Mouse (Mus musculus) stomach, embryonic 16.5 days (tissue): Measurements from ENCODE around the gene Clpb. TPM values are rescaled to one million over a fixed set of nuclear protein-coding genes. Genes with fewer than 3 reads are reported as not detected.

ENCODE experiments used
- ATAC-seq: fragments of 200-750 bp; cut with Nextera tagmentation; 2 replicates; pipeline ENCODE4 v1.8.0; 2017; ENCODE audit warnings: moderate number of reproducible peaks, moderate TSS enrichment; ENCODE audit not compliant: insufficient read depth, low FRiP score
- H3K27ac ChIP-seq: fragments of 300-500 bp; sonication (generic); 2 replicates; pipeline ENCODE4 v1.5.1; 2014; ENCODE audit warnings: low read length
- H3K27me3 ChIP-seq: fragments of 300-500 bp; sonication (generic); 2 replicates; pipeline ENCODE4 v1.6.1; 2014; ENCODE audit warnings: low read length, control low read depth, mixed read lengths; ENCODE audit not compliant: control insufficient read depth, insufficient read depth
- H3K36me3 ChIP-seq: fragments of 300-500 bp; sonication (generic); 2 replicates; pipeline ENCODE4 v1.6.1; 2014; ENCODE audit warnings: low read length; ENCODE audit not compliant: control insufficient read depth, insufficient read depth
- H3K4me1 ChIP-seq: fragments of 300-500 bp; sonication (generic); 2 replicates; pipeline ENCODE4 v1.6.1; 2014; ENCODE audit warnings: low read length, control low read depth, mixed read lengths; ENCODE audit not compliant: control insufficient read depth, insufficient read depth
- H3K4me2 ChIP-seq: fragments of 300-500 bp; sonication (generic); 2 replicates; pipeline ENCODE4 v1.6.1; 2014; ENCODE audit warnings: low read depth, low read length, mixed read lengths
- H3K4me3 ChIP-seq: fragments of 300-500 bp; sonication (generic); replicated peaks from 2 replicates; pipeline ENCODE4 v1.5.1; 2014; ENCODE audit warnings: mild to moderate bottlenecking, low read length
- H3K9ac ChIP-seq: fragments of 300-500 bp; sonication (generic); 2 replicates; pipeline ENCODE4 v1.6.1; 2014; ENCODE audit warnings: low read length
- H3K9me3 ChIP-seq: fragments of 300-500 bp; sonication (generic); replicated peaks from 2 replicates; pipeline ENCODE4 v1.6.1; 2016; ENCODE audit warnings: low read length, control low read depth; ENCODE audit not compliant: control insufficient read depth
- WGBS: fragments of 180-500 bp; shearing (Covaris S2); extraction: QIAGEN DNeasy Blood & Tissue Kit; methylation state at CpG from one replicate; pipeline ENCODE4 v1.1.7; 2014; 5-methylcytosine and 5-hydroxymethylcytosine counted together
- polyA plus RNA-seq: library from polyadenylated mRNA; unstranded; fragments of >200 nt; fragmentation: Nextera tagmentation; extraction: Ambion mirVana; gene quantifications from 2 replicates; pipeline ENCODE4 v1.2.1, GENCODE M21; 2015

Clpb gene
- polyA plus RNA-seq, 1 experiment from 2014 or later, result 55.9 TPM

DNA sequence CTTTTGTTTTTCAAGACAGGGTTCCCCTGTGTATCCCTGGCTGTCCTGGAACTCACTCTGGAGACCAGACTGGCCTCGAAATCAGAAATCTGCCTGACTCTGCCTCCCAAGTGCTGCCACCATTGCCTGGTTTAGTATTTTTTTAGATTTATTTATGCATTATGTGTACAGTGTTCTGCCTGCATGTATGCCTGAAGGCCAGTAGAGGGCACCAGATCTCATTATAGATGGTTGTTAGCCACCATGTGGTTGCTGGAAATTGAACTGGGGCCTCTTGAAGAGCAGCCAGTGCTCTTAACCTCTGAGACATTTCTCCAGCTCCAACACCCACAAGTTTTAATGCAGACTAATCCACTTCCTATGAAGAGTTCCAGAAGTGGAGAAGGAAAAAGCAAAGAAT is 1.4 kb upstream of the Clpb start:
- ATAC-seq, result no peak
- H3K9me3 ChIP-seq, result no peaks in the 10 kb centered on the region
- H3K27me3 ChIP-seq, result no peaks in the 10 kb centered on the region
- WGBS, result 86% methylated on average over 1 of the region's 1 CpGs
- peaks cover 16% of the 10 kb centered on the region for H3K4me1 ChIP-seq
- no peak overlapping the region for H3K27ac ChIP-seq
- H3K4me2 ChIP-seq, result no peak overlapping the region
- H3K36me3 ChIP-seq, result no peaks in the 10 kb centered on the region
- H3K9ac ChIP-seq, result no peak overlapping the region
- H3K4me3 ChIP-seq, result no peak overlapping the region

DNA sequence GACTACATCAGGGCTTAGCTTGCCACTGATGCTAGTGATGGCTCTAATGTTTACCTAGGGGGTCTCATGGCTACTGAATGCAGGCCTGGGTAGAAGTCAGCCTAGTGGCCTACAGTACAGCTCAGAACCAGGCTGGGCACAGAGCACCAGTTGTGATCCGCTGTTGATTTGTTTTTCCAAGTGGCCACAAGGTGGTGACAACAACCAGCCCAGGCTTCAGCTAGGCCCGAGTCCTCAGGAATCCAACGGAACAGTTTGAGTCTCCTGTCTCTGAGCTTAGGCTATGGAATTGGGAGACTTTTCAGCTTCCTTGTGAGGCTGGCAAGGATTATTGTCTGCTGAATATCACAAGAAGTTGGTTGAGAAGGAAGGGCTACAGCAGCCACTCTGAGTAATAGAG is 3.1 kb downstream of the Clpb start:
- H3K27me3 ChIP-seq, result no peaks in the 10 kb centered on the region
- H3K9ac ChIP-seq, result no peak overlapping the region
- no peaks in the 10 kb centered on the region for H3K36me3 ChIP-seq
- H3K9me3 ChIP-seq, result no peaks in the 10 kb centered on the region
- 22% methylated on average over 3 of the region's 3 CpGs for WGBS
- H3K4me2 ChIP-seq, result no peak overlapping the region
- no peak for ATAC-seq
- H3K27ac ChIP-seq, result no peak overlapping the region
- no peak overlapping the region for H3K4me3 ChIP-seq
- H3K4me1 ChIP-seq, result peaks cover 16% of the 10 kb centered on the region

DNA sequence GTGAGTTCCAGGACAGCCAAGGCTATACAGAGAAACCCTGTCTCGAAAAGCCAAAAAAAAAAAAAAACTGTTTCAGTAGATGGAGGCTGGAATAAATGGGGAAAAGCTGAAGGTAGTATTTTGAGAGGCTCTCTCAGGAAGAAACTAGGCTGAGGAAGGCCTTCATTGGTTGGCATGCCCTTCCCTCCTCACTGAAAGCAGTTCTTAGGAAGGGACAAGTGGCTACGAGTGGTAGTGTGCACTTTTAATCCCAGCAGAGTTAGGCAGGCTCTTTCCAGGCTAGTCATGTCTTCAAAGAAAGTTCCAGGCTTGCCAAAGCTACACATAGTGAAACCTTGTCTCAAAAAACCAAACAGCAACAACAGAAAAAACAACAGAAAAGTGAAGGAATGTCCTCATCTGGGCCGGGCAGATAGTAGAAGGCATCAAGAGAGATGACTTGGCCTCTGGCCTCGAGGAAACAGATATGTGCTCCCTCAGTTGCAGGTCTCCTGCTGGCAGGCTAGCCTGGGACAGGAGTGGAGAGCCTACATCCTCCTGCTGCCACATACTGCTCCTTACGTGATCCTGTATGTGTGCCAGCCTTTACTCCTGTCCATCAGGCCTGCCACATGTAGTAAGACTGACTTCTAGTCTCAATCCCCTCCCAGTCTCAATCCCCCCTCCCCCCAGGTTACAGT is 8.3 kb downstream of the Clpb start:
- Histone ChIP-seq H3K27ac (no peak overlapping the region), H3K27me3 (no peaks in the 10 kb centered on the region), H3K9ac (no peak overlapping the region), H3K4me1 (peaks cover 11% of the 10 kb centered on the region), H3K36me3 (no peaks in the 10 kb centered on the region), H3K4me3 (no peak overlapping the region), H3K9me3 (no peaks in the 10 kb centered on the region), H3K4me2 (no peak overlapping the region)
- no peak for ATAC-seq
- 82% methylated on average over 5 of the region's 5 CpGs for WGBS

DNA sequence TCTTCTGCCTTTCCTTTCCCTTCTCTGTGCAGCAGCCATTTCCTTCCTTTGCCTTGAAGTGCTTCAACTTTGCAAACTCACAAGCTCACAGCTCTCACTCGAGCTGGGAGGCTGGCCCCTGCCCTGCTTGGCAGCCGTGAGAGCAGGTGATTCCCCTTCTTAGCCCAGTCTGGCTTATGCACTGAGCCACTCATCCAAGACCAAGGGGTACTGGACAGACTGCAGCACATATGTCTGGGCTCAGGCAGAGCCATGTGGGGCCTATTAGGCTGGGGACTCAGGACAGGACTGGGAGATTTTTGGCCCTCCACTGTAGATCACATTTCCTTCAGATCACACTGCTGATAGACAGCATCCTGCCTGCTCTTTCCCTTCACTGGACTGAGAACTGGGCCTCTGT is 10.1 kb downstream of the Clpb start:
- no peaks in the 10 kb centered on the region for H3K36me3 ChIP-seq
- H3K4me2 ChIP-seq, result no peak overlapping the region
- WGBS, result 47% methylated on average over 2 of the region's 2 CpGs
- peaks cover 15% of the 10 kb centered on the region for H3K4me1 ChIP-seq
- H3K27ac ChIP-seq, result no peak overlapping the region
- H3K9me3 ChIP-seq, result no peaks in the 10 kb centered on the region
- H3K4me3 ChIP-seq, result no peak overlapping the region
- no peak for ATAC-seq
- no peaks in the 10 kb centered on the region for H3K27me3 ChIP-seq
- H3K9ac ChIP-seq, result no peak overlapping the region

DNA sequence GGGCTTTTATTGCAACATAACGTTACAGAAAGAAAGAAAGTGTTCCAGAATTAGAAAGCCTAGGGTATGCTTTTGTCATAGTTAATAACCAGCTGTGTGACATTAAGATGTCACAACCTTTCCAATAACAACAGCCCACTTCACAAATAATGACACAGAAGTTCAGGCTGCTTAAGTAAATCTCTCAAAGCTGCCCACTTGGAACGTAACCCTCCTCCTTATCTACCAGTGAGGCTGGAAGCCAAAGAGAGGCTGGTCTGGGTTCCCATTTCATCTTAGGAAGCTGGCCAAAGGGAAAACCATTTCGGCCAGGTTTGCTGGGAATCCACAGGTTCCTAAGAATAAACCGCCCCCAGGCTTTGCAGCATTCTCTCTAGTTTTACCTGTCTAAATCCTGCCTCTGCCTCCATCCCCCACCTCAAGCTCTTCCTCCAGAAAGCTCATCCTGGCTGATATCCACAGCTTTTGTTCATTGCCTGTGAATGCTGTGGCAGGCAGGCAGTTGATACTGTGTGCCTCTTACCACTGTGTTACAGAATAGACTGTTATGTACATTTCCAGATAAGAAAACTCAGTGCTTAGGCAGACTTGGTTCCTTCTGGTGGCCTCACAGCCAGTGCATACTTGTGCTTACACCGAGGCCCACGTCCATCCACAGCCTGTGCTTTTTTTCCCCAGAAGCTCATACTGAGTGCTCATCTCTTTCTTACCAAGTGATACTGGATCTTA is 12.8 kb downstream of the Clpb start:
- Histone ChIP-seq H3K4me1 (peaks cover 15% of the 10 kb centered on the region), H3K4me3 (no peak overlapping the region), H3K9ac (peak overlapping the region; percentile 24; the same call in 1 of the 2 replicates), H3K9me3 (no peaks in the 10 kb centered on the region), H3K27me3 (no peaks in the 10 kb centered on the region), H3K27ac (peak overlapping the region; percentile 25; the same call in 1 of the 2 replicates), H3K4me2 (no peak overlapping the region), H3K36me3 (no peaks in the 10 kb centered on the region)
- 35% methylated on average over 6 of the region's 6 CpGs for WGBS
- no peak for ATAC-seq

DNA sequence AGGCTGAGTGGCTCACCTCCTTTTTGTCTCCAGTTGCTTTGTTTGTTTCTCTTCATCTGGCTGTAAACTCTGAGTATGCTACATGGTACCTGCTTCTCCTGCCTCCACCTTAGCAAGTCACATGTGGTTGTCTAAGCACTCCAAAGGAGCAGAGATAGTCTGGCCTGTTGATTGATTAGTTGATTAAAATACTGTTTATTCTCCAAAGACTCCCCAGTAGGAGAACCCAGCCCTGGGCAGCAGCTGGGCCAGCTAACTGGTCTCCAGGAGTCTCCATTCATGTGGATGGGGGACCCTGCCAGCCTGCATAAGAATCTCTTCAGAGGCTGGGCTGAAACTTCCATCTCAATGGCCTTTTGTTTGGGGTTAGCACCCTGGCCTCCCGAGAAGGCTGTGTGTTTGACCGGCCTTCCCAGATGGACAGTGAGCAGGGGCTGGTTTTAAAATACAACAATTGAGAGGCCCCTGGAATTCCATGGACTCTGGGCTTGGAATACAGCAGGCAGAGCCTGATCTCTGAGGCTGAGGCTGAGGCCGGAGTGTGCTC is 13.4 kb downstream of the Clpb start:
- peaks cover 15% of the 10 kb centered on the region for H3K4me1 ChIP-seq
- ATAC-seq, result no peak
- H3K27ac ChIP-seq, result peak overlapping the region; percentile 25; the same call in 1 of the 2 replicates
- no peak overlapping the region for H3K4me2 ChIP-seq
- no peaks in the 10 kb centered on the region for H3K9me3 ChIP-seq
- no peaks in the 10 kb centered on the region for H3K27me3 ChIP-seq
- 47% methylated on average over 3 of the region's 3 CpGs for WGBS
- H3K36me3 ChIP-seq, result no peaks in the 10 kb centered on the region
- no peak overlapping the region for H3K4me3 ChIP-seq
- peak overlapping the region; percentile 24; the same call in 1 of the 2 replicates for H3K9ac ChIP-seq

DNA sequence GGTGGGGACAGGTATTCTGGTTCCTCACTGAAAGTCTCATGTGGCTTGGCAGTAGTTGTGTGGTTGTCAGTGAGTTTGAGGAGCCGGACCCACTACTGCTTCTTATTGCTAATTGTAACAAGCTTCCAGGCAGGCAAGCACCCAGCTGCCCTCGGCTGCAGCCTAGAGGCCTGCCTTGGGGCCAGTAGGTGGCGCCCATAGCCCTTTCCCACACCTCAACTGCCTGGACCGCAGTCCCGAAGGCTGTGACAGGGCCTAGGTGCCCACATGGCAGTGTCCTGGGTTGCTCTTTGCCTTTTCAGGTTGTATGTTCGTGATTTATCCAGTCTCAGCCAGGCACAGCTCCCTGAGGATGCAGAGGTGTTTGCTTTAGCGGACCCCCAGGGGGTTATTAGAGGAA is 16.2 kb downstream of the Clpb start:
- peaks cover 15% of the 10 kb centered on the region for H3K4me1 ChIP-seq
- H3K36me3 ChIP-seq, result no peaks in the 10 kb centered on the region
- no peak overlapping the region for H3K9ac ChIP-seq
- no peaks in the 10 kb centered on the region for H3K9me3 ChIP-seq
- H3K4me3 ChIP-seq, result no peak overlapping the region
- 19% methylated on average over 7 of the region's 7 CpGs for WGBS
- ATAC-seq, result peak; percentile 90
- H3K27ac ChIP-seq, result no peak overlapping the region
- no peak overlapping the region for H3K4me2 ChIP-seq
- no peaks in the 10 kb centered on the region for H3K27me3 ChIP-seq

DNA sequence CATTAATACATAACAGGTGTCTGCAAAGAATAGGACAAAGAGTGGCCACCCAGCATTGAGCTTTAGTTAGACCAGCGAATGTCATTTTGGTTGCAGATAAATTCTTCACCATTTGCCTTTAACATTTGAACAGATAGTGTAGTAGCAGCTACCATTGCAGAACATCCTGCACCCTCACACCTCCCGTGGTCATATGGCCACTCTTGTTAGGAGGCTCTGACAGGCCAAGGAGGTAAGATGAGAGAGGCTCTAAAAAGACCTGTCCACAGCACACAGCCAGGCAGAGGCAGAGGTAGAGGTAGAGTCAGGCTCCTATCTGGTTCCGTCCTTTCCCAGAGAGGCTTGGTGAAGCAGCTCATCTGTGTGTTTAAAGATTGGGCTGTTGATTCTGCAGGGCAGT is 17.5 kb downstream of the Clpb start:
- H3K4me3 ChIP-seq, result no peak overlapping the region
- H3K9me3 ChIP-seq, result no peaks in the 10 kb centered on the region
- no peak overlapping the region for H3K4me2 ChIP-seq
- H3K9ac ChIP-seq, result no peak overlapping the region
- H3K27me3 ChIP-seq, result no peaks in the 10 kb centered on the region
- WGBS, result 85% methylated on average over 3 of the region's 3 CpGs
- no peak overlapping the region for H3K27ac ChIP-seq
- ATAC-seq, result no peak
- H3K4me1 ChIP-seq, result peaks cover 11% of the 10 kb centered on the region
- H3K36me3 ChIP-seq, result no peaks in the 10 kb centered on the region

DNA sequence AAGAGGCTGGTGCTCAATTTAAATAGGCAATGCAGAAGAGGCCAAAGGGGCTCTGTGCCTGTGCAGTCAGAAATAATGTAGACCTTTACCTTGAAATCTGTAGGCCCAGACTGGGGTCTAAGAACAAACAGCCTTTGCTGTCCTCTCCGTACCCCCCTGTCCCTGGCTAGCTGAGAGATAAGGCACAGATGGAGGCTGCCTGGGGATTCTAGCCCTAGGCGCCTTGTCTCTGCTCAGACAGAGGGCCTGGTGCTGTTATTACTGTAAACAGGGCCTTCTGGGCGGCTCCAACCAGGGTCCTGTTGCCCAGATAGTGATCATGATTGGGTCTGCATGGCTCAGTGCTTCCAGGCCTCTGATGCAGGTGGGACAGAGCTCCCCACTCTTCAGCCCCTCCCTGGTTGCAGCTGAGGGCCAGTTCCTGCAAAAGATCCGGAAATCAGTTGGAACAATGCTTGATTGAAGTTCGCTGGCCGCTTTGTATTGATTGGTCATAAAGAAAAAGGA is 18.2 kb downstream of the Clpb start:
- H3K9ac ChIP-seq, result no peak overlapping the region
- no peak overlapping the region for H3K27ac ChIP-seq
- WGBS, result 56% methylated on average over 6 of the region's 6 CpGs

More for the DNA sequence above, 18.2 kb downstream of the Clpb start:
- no peaks in the 10 kb centered on the region for H3K36me3 ChIP-seq
- no peak for ATAC-seq
- H3K27me3 ChIP-seq, result no peaks in the 10 kb centered on the region
- H3K4me1 ChIP-seq, result peaks cover 5% of the 10 kb centered on the region
- H3K9me3 ChIP-seq, result no peaks in the 10 kb centered on the region
- no peak overlapping the region for H3K4me3 ChIP-seq
- H3K4me2 ChIP-seq, result no peak overlapping the region
